Mouse (Mus musculus) lung, embryonic 15.5 days (tissue): ENCODE results near the gene Apol8. TPM values are rescaled to one million over a fixed set of nuclear protein-coding genes. Genes with fewer than 3 reads are reported as not detected.
"Not testable (repeated sequence)": the region's sequence is repeated elsewhere in the genome, so short reads cannot be mapped to it uniquely, and the experiment has no call there.

Source experiments
- ATAC-seq: fragments of 200-750 bp; cut with Nextera tagmentation; 2 replicates; pipeline ENCODE4 v1.8.0; 2017; ENCODE audit warnings: moderate number of reproducible peaks, borderline replicate concordance; ENCODE audit not compliant: low FRiP score, low TSS enrichment; ENCODE audit errors: extremely low read depth
- H3K27ac ChIP-seq: fragments of 300-500 bp; sonication (generic); 2 replicates; pipeline ENCODE4 v1.5.1; 2015; ENCODE audit warnings: moderate library complexity, mild to moderate bottlenecking, inconsistent platforms
- H3K27me3 ChIP-seq: fragments of 300-500 bp; sonication (generic); 2 replicates; pipeline ENCODE4 v1.6.1; 2015; ENCODE audit warnings: inconsistent platforms
- H3K36me3 ChIP-seq: fragments of 300-500 bp; sonication (generic); 2 replicates; pipeline ENCODE4 v1.6.1; 2015; ENCODE audit warnings: inconsistent platforms
- H3K4me1 ChIP-seq: fragments of 300-500 bp; sonication (generic); 2 replicates; pipeline ENCODE4 v1.6.1; 2015; ENCODE audit warnings: inconsistent platforms
- H3K4me2 ChIP-seq: fragments of 300-500 bp; sonication (generic); 2 replicates; pipeline ENCODE4 v1.6.1; 2015; ENCODE audit warnings: inconsistent platforms, mild to moderate bottlenecking, moderate library complexity
- H3K4me3 ChIP-seq: fragments of 300-500 bp; sonication (generic); 2 replicates; pipeline ENCODE4 v1.5.1; 2015; ENCODE audit warnings: mild to moderate bottlenecking, inconsistent platforms
- H3K9ac ChIP-seq: fragments of 300-500 bp; sonication (generic); 2 replicates; pipeline ENCODE4 v1.6.1; 2015; ENCODE audit warnings: inconsistent platforms
- H3K9me3 ChIP-seq: fragments of 300-500 bp; sonication (generic); 2 replicates; pipeline ENCODE4 v1.6.1; 2016; ENCODE audit warnings: inconsistent platforms
- WGBS: fragments of 180-500 bp; shearing (Covaris S2); methylation state at CpG from one replicate; pipeline ENCODE4 v1.1.7; 2015; 5-methylcytosine and 5-hydroxymethylcytosine counted together
- polyA plus RNA-seq: library from polyadenylated mRNA; unstranded; fragments of >200 nt; fragmentation: Nextera tagmentation; extraction: Ambion mirVana; gene quantifications from 2 replicates; pipeline ENCODE4 v1.2.1, GENCODE M21; 2015

Gene Apol8
- polyA plus RNA-seq, 1 experiment from 2014 or later, result not detected

DNA sequence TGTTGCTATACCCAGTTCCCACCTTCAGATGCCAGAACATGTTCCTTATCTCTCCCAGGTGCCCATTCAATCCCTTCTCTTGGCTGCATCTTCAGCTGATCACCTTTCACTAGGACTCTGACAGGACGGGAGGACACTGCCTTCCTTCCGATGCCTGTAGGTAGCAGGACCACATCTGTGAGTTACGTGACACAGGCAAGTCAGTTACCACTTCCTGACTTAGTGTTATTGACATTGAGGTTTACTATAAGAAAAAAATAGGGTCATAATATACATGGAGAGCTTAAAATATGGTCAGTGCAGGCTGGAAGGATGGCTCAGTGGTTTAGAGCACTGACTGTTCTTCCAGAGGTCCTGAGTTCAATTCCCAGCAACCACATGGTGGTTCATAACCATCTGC, 35.3 kb downstream of the Apol8 start:
- H3K27me3 ChIP-seq, H3K36me3 ChIP-seq, H3K9ac ChIP-seq, H3K27ac ChIP-seq, ATAC-seq, H3K4me3 ChIP-seq, H3K4me2 ChIP-seq, H3K9me3 ChIP-seq, H3K4me1 ChIP-seq: not testable (repeated sequence)
- WGBS, result no CpG with 5 or more reads among the region's 3 CpGs

DNA sequence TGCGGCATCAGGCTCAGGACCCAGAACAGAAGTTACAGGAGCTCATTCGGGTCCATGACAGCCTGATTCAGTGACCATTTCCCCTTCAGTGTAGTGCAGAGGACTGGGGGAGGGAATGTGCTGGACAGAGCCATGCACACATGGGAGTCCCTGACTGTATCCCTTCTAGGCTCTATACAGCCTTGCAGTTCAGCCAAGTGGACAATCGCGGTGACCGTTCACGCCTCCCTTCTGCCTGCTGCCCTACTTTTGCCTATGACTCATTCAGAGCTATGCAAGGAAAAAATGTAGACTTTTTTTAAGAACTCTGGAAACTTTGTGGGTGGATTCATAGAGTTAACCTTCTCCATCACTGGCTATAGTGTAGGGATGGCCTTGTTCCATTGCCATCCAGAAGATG, 38.6 kb downstream of the Apol8 start:
- not testable (repeated sequence) for H3K4me3 ChIP-seq, H3K4me2 ChIP-seq, H3K27ac ChIP-seq, H3K4me1 ChIP-seq, H3K9me3 ChIP-seq, H3K36me3 ChIP-seq, ATAC-seq, H3K27me3 ChIP-seq, H3K9ac ChIP-seq
- WGBS, result 48% methylated on average over 3 of the region's 6 CpGs

DNA sequence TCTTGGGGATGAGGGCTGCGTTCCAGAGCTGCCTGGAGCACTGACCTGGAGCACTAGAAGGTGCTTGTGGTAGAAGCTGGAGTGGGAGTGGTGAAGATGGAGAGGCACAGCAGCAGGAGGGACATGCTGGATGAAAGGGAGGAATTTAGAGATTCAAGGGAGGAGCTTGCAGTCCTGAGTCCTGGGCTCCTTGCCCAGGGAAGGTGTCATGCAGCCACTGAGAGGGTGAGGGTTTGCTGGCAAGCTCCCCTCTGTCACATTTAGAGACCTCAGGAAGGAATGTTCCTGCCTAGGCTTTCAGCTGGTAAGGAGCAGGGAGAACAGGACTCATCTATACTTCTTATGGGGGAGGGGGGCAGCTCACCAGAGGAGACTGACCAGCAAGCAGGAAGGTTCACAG, 47.9 kb downstream of the Apol8 start:
- H3K36me3 ChIP-seq, H3K27ac ChIP-seq, H3K4me3 ChIP-seq, H3K4me1 ChIP-seq, H3K27me3 ChIP-seq, H3K9ac ChIP-seq, H3K9me3 ChIP-seq, H3K4me2 ChIP-seq: not testable (repeated sequence)
- 73% methylated on average over 1 of the region's 1 CpGs for WGBS
- ATAC-seq, result peak; percentile 35; the same call in 1 of the 2 replicates

DNA sequence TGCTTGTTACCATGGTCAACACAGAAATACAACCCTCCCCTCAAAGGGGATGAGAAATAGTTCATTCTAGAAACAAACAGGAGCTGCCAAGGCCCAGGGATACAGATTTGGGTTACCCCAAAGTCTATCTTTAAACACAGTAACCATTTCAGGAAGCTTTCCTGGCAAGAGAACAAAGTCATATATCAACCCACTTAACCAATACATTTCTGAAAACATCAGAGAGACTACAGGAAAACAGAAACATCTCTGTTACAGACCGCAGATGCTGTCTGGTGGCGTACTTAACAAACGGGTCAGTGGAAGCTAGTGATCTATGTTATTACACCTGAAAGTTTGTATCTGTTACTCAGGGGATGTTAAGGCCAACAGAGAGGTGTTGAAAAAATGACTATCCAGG, 51.5 kb downstream of the Apol8 start:
- 84% methylated on average over 3 of the region's 3 CpGs for WGBS
- not testable (repeated sequence) for H3K4me3 ChIP-seq, H3K27ac ChIP-seq, H3K27me3 ChIP-seq, H3K36me3 ChIP-seq, H3K9me3 ChIP-seq, ATAC-seq, H3K9ac ChIP-seq, H3K4me1 ChIP-seq, H3K4me2 ChIP-seq

DNA sequence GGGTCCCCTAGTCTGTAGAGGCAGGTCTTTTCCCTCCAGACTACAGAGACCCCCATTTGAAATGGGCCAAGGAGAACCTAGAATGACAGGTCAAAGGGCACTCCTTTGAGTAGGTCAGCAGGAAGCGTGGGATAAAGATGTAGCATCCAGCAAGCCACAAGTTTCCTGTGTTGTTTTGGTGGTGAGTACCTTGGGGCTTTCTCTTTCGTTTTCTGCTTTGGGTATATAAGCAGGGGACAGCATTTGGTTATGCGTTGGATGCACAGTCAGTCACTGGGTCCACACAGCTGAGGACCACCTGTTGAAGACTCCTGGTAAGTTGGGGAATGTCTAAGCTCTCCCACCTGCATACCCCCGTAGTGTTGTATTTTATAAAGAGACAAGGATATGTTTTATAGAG, 58.1 kb downstream of the Apol8 start, which contains the start of gene Apol7e:
Gene Apol7e (plus strand): TSS at position 202 of the 400 bp plus-strand sequence.
- WGBS, result 79% methylated on average over 4 of the region's 4 CpGs
- H3K4me1 ChIP-seq, result not testable (repeated sequence)

More for the DNA sequence above, 58.1 kb downstream of the Apol8 start, which contains the start of gene Apol7e:
- H3K9me3 ChIP-seq, ATAC-seq, H3K36me3 ChIP-seq, H3K27me3 ChIP-seq, H3K4me2 ChIP-seq, H3K27ac ChIP-seq, H3K9ac ChIP-seq, H3K4me3 ChIP-seq: not testable (repeated sequence)

Other genes with a start within 250 kb of the Apol8 start
- gene Apol11a, start 248.7 kb downstream of the Apol8 start, polyA plus RNA-seq, result not detected in 2 replicates
- gene Apol7c, start 223.7 kb downstream of the Apol8 start, polyA plus RNA-seq, result 0.16 TPM in 1 of 2 replicates, not detected in the other
- gene 1700025B11Rik, start 195.1 kb downstream of the Apol8 start, polyA plus RNA-seq, result not detected in 2 replicates
- 0.06 and 0.11 TPM in 2 replicates for gene Apol10b, start 160.9 kb downstream of the Apol8 start, polyA plus RNA-seq
- not detected in 2 replicates for gene Gm36245, start 157.7 kb downstream of the Apol8 start, polyA plus RNA-seq
- gene Apol11b, start 113.7 kb downstream of the Apol8 start, polyA plus RNA-seq, result 0.19 and 0.25 TPM in 2 replicates
- gene Apol7e, start 58.1 kb downstream of the Apol8 start, polyA plus RNA-seq, result 0.22 TPM in 1 of 2 replicates, not detected in the other
- not detected in 2 replicates for gene Apol9b, start 28.0 kb downstream of the Apol8 start, polyA plus RNA-seq
- 62.5 and 67.7 TPM in 2 replicates for gene Myh9, start 85.2 kb upstream of the Apol8 start, polyA plus RNA-seq
- 207 and 211 TPM in 2 replicates for gene Txn2, start 172.0 kb upstream of the Apol8 start, polyA plus RNA-seq
- 3.8 TPM in 2 replicates for gene Foxred2, start 199.7 kb upstream of the Apol8 start, polyA plus RNA-seq
- 178 and 187 TPM in 2 replicates for gene Eif3d, start 213.8 kb upstream of the Apol8 start, polyA plus RNA-seq